Mouse (Mus musculus) erythroid progenitor cell, adult 5-6 weeks (primary cell): ENCODE measurements around the gene Gng12. TPM values are rescaled to one million over a fixed set of nuclear protein-coding genes. Genes with fewer than 3 reads are reported as not detected.
A peak's percentile ranks its signal among the peaks of the same experiment; 100 is the strongest.

Experiments used
- ATAC-seq: replicated peaks from 2 replicates; pipeline ENCODE4 v1.8.0; 2016; ENCODE audit warnings: moderate number of reproducible peaks, mild to moderate bottlenecking, moderate TSS enrichment, inconsistent platforms; ENCODE audit not compliant: poor library complexity, low FRiP score, severe bottlenecking
- total RNA-seq, 2 experiments: library from RNA; stranded (forward) in 1 of 2; stranded (reverse) in 1 of 2; fragments of 150-400 nt in 1 of 2; fragments of 186-747, 209-891 nt in 1 of 2; gene quantifications; 2 replicates each; pipeline versions ENCODE4 v1.2.3 to v1.2.4; 2015 to 2017; ENCODE audit warnings: low replicate concordance in 2 of 2

Gene Gng12
- total RNA-seq, 2 experiments from 2014 or later: 4.9 to 30.2 TPM

DNA sequence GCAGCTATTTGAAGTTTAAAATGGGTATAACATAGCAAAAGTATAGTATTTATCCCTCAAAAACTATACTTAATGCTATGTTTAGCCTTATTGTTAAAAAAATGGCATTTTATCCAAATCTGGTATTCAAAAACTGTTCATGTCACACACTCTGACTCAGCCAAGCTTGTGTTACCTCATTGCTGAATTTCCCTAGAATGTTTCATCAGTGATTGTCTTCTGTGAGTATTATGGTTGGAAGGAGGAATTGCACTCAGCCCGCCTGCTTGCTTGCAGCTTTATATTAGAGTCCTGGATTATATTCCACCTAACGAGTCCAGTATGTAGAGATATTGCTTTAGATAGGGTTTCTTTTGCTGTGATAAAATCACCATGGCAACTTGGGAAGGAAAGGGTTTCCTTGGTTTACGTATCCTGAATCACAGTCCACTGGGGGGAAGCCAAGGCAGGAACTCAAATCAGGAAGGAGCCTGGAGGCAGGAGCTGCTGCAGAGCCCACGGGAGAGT lies 144.8 kb downstream of the Gng12 start:
- ATAC-seq: no peak

DNA sequence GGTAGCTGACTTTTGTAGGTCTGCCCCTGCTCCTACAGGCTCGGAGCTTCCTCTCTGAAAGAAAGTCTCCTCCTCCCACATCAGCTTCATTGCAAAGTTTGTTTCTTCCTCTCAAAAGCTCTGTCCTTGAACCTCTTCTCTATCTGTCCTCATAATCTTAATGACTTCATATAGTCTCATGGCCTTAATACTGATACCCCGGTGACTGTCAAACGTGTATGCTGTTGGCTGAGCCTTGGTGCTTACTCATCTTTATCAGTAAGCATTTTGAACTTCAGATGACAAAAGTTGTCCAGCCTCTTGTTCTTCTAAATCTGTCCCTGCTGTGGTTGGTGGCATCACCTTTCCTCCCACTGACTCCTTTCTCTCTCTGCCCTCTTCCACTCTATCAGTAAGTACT lies 149.2 kb downstream of the Gng12 start:
- no peak for ATAC-seq

DNA sequence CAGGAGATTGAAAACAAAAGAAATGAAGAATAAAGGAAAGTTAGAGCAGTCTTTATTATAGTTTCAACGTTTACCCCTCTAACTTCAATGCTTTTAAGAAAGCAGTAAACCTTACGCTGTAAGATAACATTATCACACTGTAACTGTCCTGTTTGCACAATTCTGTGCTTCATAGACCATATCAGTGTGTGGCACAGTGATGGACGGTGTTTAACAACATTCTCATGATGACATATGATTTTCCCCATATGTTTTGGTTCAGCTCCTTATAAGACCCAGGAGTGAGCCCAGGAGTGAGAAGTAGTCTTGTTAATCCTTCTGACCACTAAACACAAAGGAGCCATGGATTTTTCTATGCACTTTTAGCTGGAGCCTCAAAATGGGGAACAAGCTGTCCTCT lies 150.7 kb downstream of the Gng12 start:
- ATAC-seq: peak; percentile 57; the same call in 1 of the 2 replicates

DNA sequence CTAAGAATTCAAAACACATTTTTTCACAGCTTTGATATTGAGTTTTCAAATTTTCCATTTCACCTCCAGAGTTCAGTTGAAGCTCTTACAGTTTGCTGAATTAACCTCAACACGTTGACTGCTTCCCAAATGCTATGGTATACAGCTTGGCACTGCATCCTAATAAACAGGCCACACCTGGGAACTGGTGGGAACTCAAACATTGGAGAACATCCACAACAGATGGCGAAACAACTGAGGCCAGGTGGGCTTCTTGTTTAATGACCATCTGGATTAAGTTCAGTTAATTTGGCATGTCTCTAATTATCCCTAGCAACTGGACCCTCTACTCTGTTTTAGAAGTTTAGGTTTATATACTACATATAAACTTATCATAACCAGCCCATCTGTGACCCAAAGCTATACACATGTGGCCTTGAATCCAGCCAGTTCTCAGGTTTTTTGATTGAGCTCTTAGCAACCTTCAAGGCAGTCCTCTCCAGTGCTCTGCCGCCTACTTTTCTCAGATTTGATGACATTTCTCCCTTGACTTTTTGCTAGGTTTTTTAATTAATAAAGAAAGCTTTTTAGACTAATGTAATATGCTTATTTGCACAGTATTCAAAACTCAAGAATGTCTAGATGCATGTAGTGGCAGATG lies 152.0 kb downstream of the Gng12 start:
- no peak for ATAC-seq

DNA sequence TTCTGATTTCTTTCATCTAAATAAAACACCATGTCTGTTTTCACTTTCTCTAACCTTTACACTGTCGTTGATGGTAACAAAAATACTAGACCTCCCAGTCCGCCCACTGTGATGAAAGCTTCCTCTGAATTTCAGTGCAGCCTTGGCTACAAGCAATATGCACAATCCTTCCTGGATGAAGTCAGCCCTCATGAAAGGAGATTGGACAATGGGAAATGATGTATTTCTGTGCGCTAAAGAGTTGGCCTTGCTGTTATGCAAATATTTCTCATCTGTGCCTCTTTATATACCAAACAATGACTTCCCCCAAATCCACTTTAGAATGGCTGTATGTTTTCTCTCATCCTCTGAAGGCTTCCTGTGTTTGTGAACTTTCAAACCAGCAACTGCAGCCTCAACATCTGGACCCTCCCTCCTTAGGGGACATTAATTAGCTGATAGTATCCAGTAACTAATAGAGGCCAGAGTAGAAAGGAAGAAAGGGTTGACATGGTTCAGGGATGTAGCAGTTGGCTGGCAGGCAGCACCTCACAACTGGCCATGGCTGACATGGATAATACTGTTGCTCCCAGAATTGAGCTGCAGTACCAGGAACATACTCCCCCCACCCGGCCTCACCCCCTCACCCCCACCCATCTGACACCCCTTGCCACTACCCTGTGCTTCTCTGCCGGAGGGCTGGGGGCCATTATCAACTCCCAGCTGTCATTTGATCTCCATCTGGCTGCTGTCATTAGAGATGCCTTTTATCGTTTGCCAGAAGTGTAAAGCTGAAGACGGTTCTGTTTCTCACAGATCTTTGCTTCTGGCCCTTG lies 152.9 kb downstream of the Gng12 start:
- ATAC-seq: no peak

DNA sequence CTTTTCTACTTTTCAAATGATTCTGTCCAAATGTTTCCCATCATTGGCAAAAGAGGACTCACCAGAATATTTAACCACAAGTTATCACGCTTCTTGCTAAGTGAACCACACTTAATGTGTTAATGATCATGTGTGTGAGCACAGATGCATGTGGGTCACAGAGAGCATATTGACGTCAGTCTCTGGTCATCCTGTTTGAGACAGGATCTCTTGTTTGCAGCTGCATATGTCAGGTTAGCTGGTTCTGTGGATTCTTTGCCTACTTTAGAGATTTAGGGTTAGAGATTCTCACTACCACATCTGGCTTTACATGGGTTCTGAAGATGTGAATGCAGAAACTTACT lies 153.5 kb downstream of the Gng12 start:
- ATAC-seq: no peak

DNA sequence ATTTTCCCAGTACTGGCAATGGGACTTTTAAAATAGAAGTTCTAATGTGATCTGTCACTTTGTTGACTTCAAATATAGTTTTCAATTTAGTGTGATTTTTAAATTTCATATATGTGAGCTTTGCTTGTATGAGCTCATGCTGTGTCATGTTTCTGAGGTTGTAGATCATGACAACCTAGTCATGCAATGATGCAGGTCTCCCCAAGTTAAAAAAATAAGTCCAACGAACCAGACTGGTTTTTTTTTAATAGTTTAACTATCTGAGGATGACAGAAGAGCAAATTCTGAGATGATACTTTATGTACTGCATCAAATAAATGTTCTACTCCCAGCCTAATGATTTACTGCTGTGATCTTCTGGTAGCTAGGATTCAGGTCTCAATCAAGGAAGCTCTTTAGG lies 153.9 kb downstream of the Gng12 start:
- ATAC-seq: no peak

DNA sequence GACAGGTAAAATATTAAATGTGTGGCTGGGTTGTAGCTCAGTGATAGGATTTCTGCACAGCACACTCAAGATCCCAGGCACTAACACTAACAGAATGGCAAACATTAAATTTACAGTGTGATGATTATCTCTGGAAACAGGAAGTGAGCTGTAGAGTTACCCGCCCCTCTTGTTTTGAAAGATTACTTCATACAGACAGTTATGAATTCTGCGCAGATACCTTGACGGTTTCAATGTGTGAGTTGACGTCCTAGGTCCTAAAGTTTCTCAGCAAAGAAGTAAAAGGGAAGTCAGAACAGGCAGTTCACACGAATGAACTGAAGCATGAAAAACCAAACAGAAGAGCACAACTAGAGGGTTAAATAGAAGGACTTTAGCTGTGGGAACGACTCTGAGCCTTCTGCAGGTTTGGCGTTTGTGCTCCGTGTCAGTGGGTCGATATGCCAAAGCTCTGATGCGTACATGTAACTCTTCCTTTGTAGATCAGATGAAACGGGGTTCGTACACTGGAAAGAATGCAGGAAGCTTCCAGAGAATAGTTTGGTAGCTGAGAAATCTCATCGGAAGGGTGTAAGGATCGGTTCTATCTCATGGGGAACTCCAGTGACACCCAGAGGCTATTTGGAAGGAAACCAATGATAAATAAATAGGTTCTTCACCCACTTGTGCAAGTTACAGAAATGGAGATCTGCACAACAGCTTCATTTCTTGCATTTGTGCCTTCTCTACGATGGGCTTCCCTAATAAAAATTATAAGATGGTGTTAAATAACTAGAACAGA lies 160.1 kb downstream of the Gng12 start:
- ATAC-seq: peak; percentile 61

DNA sequence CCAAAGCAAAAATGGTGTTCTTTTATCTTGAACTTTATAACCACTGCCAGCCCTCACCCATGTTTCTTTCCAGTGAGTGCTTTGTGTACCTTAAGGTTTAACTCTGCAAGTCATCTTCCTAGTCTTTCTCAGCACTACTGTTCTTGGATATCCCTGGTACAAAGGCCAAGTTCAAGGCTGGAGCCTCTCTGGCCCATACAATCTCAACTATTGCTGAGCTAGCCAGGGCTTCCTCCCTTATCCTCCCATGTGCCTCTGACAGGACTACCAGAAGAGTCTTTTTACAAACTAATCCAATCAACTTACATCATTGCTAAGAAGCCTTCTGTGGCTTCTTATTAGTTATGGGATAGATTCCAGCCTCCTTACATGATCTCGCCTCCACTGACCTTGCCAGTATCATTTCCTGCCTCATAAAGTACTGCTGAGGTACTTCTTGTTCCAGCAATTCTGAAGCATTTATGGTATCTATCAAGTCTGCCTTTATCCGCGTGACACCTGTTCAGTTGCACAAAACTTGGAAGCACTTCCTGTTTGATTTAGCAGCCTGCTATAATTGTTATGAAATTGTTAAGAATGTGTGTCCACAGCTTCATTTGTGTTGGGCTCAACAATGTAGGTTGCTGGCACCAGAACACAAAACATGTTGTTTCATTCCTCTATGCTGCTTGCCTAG lies 160.8 kb downstream of the Gng12 start:
- ATAC-seq: no peak

DNA sequence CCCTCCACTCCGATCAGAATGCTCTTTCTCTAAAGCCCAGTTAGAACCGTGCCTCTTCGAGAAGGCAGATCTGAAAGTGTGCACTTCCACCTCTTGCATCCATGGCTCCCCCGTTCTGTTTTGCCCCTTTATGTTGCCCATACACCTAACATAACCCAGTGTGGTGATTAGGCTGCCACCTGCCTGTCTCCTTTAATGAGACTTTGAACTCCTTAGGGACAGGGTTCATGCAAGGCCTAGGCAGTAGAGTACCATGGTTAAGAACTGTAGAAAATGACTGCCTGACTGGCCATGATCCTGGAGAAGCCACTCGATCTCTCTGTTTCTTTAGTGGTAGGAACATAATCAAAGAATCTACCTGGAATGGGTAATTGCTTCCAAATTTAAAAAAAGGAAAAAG lies 161.4 kb downstream of the Gng12 start:
- ATAC-seq: peak; percentile 45

DNA sequence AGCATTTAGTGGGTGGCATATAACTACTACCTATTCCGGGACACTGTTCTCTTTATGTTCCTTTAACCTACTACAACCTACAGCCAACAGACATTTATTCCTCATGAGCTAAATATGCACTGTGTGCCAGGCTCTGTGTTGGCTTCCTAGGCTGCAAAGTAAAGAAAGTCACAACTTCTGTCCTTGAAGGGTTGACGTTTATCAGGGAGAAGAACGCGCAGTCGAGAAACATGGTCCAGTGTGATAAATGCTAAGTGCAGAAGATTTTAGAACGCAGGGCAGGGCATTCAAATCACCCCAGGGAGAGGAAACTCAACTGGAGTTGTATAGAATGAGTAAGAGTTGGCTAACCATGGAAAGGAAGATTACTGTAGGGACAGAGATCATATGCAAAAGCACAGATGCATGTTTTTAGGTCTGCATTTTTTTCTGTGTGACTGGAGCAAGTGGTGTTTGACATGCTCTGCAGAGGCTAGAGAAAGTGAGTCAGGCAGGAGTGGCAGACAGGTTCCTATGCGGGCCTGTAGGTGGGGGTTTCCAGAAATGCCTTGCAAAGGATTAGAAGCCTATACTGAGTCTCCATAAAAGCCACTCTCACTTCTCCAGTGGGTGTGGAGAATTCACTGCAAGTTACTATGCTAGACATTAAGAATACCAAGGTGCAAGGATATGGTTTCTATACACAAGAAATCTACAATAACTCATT lies 161.9 kb downstream of the Gng12 start:
- ATAC-seq: peak; percentile 88

DNA sequence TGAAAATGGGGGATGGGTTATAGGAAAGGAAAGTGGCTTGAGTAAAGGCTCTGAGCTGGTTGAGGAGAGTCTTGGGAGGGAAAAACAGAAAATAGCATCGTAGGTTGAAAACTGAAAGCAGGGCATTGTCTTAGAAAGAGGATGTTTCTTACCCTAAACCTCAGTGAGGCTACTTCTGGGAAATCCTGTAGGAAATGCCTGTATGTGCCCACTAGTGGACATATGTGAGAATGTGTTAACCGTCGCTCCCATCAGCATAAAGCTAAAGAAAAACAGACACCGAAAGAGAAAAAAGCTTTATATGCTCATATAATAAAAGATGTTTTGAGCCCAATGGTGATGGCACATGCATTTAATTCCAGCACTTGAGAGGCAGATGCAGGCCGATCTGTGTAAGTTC lies 163.9 kb downstream of the Gng12 start:
- ATAC-seq: no peak

DNA sequence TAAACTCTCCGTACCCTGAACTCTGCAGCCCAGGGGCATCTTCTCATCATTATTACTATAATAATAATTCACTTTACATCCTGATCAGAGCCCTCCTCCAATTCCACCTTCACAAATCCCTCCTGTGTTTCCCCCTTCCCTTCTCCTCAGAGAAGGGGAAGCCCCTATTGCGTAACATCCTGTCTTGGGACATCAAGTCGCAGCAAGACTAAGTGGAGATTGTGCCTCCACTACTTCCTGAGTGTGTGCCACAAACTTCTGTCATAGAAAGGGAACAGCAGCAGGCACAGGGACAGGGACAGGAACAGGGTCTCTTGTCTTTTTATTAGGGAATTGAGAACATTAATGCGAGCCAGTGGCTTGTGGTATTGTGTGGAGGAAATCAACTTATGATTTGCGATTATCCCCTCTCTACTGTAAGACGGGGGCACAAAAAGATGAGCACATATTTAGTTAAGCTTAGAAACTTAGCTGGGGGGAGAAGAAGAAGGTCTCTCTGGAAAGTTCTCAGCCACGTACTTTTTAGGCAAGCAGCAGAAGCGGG lies 173.1 kb downstream of the Gng12 start:
- ATAC-seq: no peak

DNA sequence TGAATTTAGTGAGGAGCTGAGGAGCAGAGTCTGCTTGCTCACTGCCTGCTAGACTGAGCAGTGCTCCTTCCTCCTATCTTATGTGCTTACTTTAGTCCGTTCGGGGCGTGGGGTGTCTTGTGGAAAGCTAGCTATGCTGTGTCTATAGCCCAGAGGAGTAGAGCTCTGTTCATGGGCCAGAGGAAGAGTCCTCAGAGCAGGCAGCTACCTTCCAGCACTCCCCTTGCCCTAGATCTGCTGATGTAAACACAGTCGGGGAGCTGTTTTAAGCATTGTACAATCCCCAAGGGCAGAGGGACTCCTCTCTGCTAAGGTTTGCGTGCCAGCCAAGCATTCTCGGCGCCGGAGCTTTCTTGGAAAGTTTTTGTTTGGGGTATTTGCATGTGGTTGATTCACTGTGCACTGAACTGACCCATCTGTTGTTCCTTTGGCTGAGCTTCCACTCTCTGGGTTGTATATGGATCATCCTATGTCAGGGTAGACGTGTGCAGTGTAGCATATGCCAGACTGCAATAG lies 173.7 kb downstream of the Gng12 start:
- ATAC-seq: peak; percentile 37; the same call in 1 of the 2 replicates

Other genes with a start within 250 kb of the Gng12 start
- not detected in 2 replicates for gene Vmn1r35, start 210.5 kb upstream of the Gng12 start, total RNA-seq (2015; ENCODE audit: low replicate concordance)
- not detected in 2 replicates for gene Vmn1r35, start 210.5 kb upstream of the Gng12 start, total RNA-seq (2017; ENCODE audit: low replicate concordance)
- not detected in 2 replicates for gene Vmn1r36, start 177.2 kb upstream of the Gng12 start, total RNA-seq (2015; ENCODE audit: low replicate concordance)
- gene Vmn1r36, start 177.2 kb upstream of the Gng12 start, total RNA-seq (2017; ENCODE audit: low replicate concordance): not detected in 2 replicates
- not detected in 2 replicates for gene Vmn1r37, start 167.0 kb upstream of the Gng12 start, total RNA-seq (2015; ENCODE audit: low replicate concordance)
- not detected in 2 replicates for gene Vmn1r37, start 167.0 kb upstream of the Gng12 start, total RNA-seq (2017; ENCODE audit: low replicate concordance)
- not detected in 2 replicates for gene Vmn1r38, start 113.8 kb upstream of the Gng12 start, total RNA-seq (2015; ENCODE audit: low replicate concordance)
- gene Vmn1r38, start 113.8 kb upstream of the Gng12 start, total RNA-seq (2017; ENCODE audit: low replicate concordance): not detected in 2 replicates
- gene Vmn1r39, start 85.8 kb upstream of the Gng12 start, total RNA-seq (2015; ENCODE audit: low replicate concordance): not detected in 2 replicates
- gene Vmn1r39, start 85.8 kb upstream of the Gng12 start, total RNA-seq (2017; ENCODE audit: low replicate concordance): not detected in 2 replicates
- 113 and 203 TPM in 2 replicates for gene Gadd45a, start 141.1 kb downstream of the Gng12 start, total RNA-seq (2015; ENCODE audit: low replicate concordance)
- gene Gadd45a, start 141.1 kb downstream of the Gng12 start, total RNA-seq (2017; ENCODE audit: low replicate concordance): 152 and 192 TPM in 2 replicates